Mouse (Mus musculus): ENCODE measurements around the gene Zbtb7a. TPM values are rescaled to one million over a fixed set of nuclear protein-coding genes. Genes with fewer than 3 reads are reported as not detected.

The Zbtb7a gene
- 58.8 and 72.8 TPM in 2 replicates for total RNA-seq (2023)

GRCm38 (mm10) chr10:81134966-81135681 is at the start of gene Zbtb7a:
Zbtb7a (plus strand) TSS chr10:81135220.

GRCm38 (mm10) chr10:81105565-81106112 is 29.4 kb upstream of the Zbtb7a start, which contains the start of gene Map2k2:
Map2k2 (plus strand) TSS chr10:81105915.

GRCm38 (mm10) chr10:81167200-81168086 is 32.4 kb downstream of the Zbtb7a start, which contains the start of gene Pias4:
Pias4 (minus strand) TSS chr10:81167923.

GRCm38 (mm10) chr10:81176466-81177271 is 41.6 kb downstream of the Zbtb7a start, which contains the start of gene Eef2:
Eef2 (plus strand) TSS chr10:81176631.

GRCm38 (mm10) chr10:81182336-81183333 is 47.6 kb downstream of the Zbtb7a start, which contains the start of gene Dapk3:
Dapk3 (plus strand) TSS chr10:81183005.

GRCm38 (mm10) chr10:81183805-81184204 is 48.8 kb downstream of the Zbtb7a start, which contains the start of gene 4930442H23Rik:
4930442H23Rik (minus strand) TSS chr10:81183849.

GRCm38 (mm10) chr10:81201807-81202758 is 67.1 kb downstream of the Zbtb7a start, which contains the start of gene Nmrk2:
Nmrk2 (minus strand) TSS chr10:81202051.

Other genes starting within 250 kb of the Zbtb7a start
- gene Timm13, start 234.3 kb upstream of the Zbtb7a start, total RNA-seq (2023): 35.2 and 38.8 TPM in 2 replicates
- gene Lmnb2, start 217.0 kb upstream of the Zbtb7a start, total RNA-seq (2023): 17.8 and 24.7 TPM in 2 replicates
- gene Gadd45b, start 205.1 kb upstream of the Zbtb7a start, total RNA-seq (2023): 50.6 and 86.7 TPM in 2 replicates
- 0.23 and 0.92 TPM in 2 replicates for gene Gng7, start 120.3 kb upstream of the Zbtb7a start, total RNA-seq (2023)
- not detected in 2 replicates for gene Diras1, start 109.6 kb upstream of the Zbtb7a start, total RNA-seq (2023)
- 11.5 and 13.1 TPM in 2 replicates for gene Slc39a3, start 97.8 kb upstream of the Zbtb7a start, total RNA-seq (2023)
- 47.2 and 56.7 TPM in 2 replicates for gene Sgta, start 75.0 kb upstream of the Zbtb7a start, total RNA-seq (2023)
- gene Thop1, start 65.2 kb upstream of the Zbtb7a start, total RNA-seq (2023): 4.0 TPM in 2 replicates
- gene Creb3l3, start 36.3 kb upstream of the Zbtb7a start, total RNA-seq (2023): 0.25 and 0.34 TPM in 2 replicates
- gene Map2k2, start 29.3 kb upstream of the Zbtb7a start, total RNA-seq (2023): 72.4 and 96.2 TPM in 2 replicates
- gene Pias4, start 32.7 kb downstream of the Zbtb7a start, total RNA-seq (2023): 27.7 and 33.9 TPM in 2 replicates
- gene Eef2, start 41.4 kb downstream of the Zbtb7a start, total RNA-seq (2023): 599 and 665 TPM in 2 replicates
- gene Dapk3, start 47.8 kb downstream of the Zbtb7a start, total RNA-seq (2023): 22.3 and 31.6 TPM in 2 replicates
- gene 4930442H23Rik, start 48.6 kb downstream of the Zbtb7a start, total RNA-seq (2023): not detected in 2 replicates
- gene Nmrk2, start 66.8 kb downstream of the Zbtb7a start, total RNA-seq (2023): not detected in 2 replicates
- gene Atcay, start 95.6 kb downstream of the Zbtb7a start, total RNA-seq (2023): not detected in 2 replicates
- gene Zfr2, start 97.9 kb downstream of the Zbtb7a start, total RNA-seq (2023): 0.14 and 0.54 TPM in 2 replicates
- gene Matk, start 117.7 kb downstream of the Zbtb7a start, total RNA-seq (2023): 5.3 and 8.3 TPM in 2 replicates
- 20.7 and 28.0 TPM in 2 replicates for gene Mrpl54, start 131.7 kb downstream of the Zbtb7a start, total RNA-seq (2023)
- 21.8 and 26.0 TPM in 2 replicates for gene Apba3, start 131.7 kb downstream of the Zbtb7a start, total RNA-seq (2023)
- gene Tjp3, start 156.4 kb downstream of the Zbtb7a start, total RNA-seq (2023): 6.9 and 8.6 TPM in 2 replicates
- gene Pip5k1c, start 157.7 kb downstream of the Zbtb7a start, total RNA-seq (2023): 89.4 and 124 TPM in 2 replicates
- gene Cactin, start 185.9 kb downstream of the Zbtb7a start, total RNA-seq (2023): 26.4 and 33.1 TPM in 2 replicates
- 0.47 TPM in 1 of 2 replicates, not detected in the other for gene Tbxa2r, start 193.5 kb downstream of the Zbtb7a start, total RNA-seq (2023)
- gene Gipc3, start 208.0 kb downstream of the Zbtb7a start, total RNA-seq (2023): not detected in 2 replicates
- 38.3 and 47.1 TPM in 2 replicates for gene Hmg20b, start 215.3 kb downstream of the Zbtb7a start, total RNA-seq (2023)
- 26.6 and 28.7 TPM in 2 replicates for gene Mfsd12, start 222.3 kb downstream of the Zbtb7a start, total RNA-seq (2023)
- 6.0 and 7.1 TPM in 2 replicates for gene 4930404N11Rik, start 230.6 kb downstream of the Zbtb7a start, total RNA-seq (2023)
- gene Fzr1, start 243.3 kb downstream of the Zbtb7a start, total RNA-seq (2023): 50.3 and 54.1 TPM in 2 replicates
- gene Dohh, start 249.2 kb downstream of the Zbtb7a start, total RNA-seq (2023): 22.1 and 26.0 TPM in 2 replicates
- gene Gm48551, start 249.2 kb downstream of the Zbtb7a start, total RNA-seq (2023): 2.0 and 2.2 TPM in 2 replicates